Mouse (Mus musculus) frontal cortex, adult 2 months (tissue): ENCODE measurements around the gene Mecom. TPM values are rescaled to one million over a fixed set of nuclear protein-coding genes. Genes with fewer than 3 reads are reported as not detected.

ENCODE experiments used
- DNase-seq, 2 experiments: peaks; one replicate each; pipeline ENCODE4 v3.0.0; 2022; ENCODE audit warnings: low spot score in 1 of 2; ENCODE audit errors: extremely low spot score in 1 of 2
- polyA plus RNA-seq: library from polyadenylated mRNA; depleted of rRNA; stranded (reverse); fragments of >200 nt; gene quantifications from 2 replicates; pipeline ENCODE4 v1.2.3, GENCODE M21; 2012

Mecom gene
- polyA plus RNA-seq, 1 experiment, result 2.6 TPM

- DNase-seq, result peak in 1 of 2 experiments; percentile 23
These were observed 426.9 kb downstream of the Mecom start for GRCm38 (mm10) chr3:30120790-30121512.

DNA sequence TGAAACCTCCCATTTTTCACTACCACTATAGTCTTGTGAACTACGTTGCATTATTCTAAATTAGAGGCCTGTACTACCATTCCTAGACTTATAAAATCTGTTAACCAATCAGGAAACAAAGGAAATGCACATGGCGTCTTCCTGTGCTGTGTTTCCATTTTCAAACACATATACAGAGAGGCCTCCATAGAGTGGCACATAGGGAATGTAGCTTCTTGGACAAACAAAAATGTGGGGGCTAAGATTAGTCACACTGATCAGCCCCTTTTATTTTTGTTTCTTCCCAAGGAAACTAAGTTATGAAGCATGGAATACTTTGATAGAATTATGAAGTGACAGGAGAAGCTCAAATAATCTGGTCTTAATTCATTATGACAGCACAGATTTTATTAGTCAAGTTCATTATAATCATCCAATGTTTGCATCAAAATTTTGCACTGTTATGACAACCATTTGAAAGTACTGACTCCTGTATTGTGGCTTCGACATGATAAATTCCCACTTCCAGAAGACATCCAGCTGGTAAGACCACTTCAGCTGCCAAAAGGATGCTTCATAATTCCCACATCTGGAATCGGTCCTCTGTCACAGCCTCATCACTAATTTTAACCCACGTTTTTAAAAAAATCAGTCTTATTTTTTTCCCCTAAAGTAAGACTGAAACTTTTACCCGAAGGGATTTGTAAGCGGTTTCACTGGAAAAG, 429.1 kb downstream of the Mecom start:
- no peak for DNase-seq

GRCm38 (mm10) chr3:30113249-30113770, 434.5 kb downstream of the Mecom start:
- no peak for DNase-seq

GRCm38 (mm10) chr3:30107945-30108670, 439.7 kb downstream of the Mecom start:
- no peak for DNase-seq

GRCm38 (mm10) chr3:30106481-30106880, 441.3 kb downstream of the Mecom start:
- DNase-seq, result no peak

- DNase-seq, result no peak
These were observed 441.9 kb downstream of the Mecom start for GRCm38 (mm10) chr3:30105859-30106258.

GRCm38 (mm10) chr3:30105194-30105823, 442.5 kb downstream of the Mecom start:
- DNase-seq, result no peak

GRCm38 (mm10) chr3:30104515-30105098, 443.2 kb downstream of the Mecom start:
- no peak for DNase-seq

GRCm38 (mm10) chr3:30101146-30101545, 446.7 kb downstream of the Mecom start:
- no peak for DNase-seq

- DNase-seq, result no peak
These were observed 450.1 kb downstream of the Mecom start for GRCm38 (mm10) chr3:30097713-30098112.

DNA sequence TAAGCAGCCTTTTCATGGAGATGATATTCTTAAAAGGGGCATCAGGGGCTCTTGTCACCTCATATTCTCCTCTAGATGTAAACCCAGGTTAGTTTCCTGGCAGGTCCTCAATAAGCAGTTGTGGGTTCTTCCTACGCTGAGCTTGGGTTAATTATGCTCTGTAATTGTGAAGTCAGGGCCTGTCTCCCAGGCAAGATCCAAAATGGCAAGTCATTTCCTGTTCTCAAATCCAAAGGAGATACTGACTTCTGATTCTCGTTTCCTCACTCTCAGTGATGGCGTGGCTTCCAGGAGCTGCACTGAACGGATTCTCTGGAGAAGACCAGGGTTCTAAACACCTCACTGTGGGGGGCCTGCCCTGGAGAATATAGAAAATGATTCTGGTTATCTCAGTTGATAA, 450.7 kb downstream of the Mecom start:
- DNase-seq, result no peak

DNA sequence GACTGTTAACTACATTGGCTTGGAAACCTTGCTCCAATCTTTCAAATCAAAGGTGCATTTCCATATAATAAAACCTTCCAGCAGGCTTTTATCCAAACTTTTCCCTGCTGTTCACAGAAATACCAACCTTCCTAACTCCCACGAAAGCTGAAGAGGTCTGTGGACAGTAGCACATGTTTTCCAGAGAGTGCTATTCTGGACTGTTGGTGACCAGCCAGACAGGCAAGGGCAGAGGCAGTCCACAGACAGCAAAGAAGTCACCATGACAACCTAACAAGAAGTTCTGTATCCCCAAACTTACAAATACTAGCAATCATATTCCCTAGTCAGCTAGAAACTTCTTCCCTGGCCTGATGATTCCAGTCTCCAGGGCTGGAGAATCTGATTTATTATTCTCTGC, 454.8 kb downstream of the Mecom start:
- DNase-seq, result no peak

DNA sequence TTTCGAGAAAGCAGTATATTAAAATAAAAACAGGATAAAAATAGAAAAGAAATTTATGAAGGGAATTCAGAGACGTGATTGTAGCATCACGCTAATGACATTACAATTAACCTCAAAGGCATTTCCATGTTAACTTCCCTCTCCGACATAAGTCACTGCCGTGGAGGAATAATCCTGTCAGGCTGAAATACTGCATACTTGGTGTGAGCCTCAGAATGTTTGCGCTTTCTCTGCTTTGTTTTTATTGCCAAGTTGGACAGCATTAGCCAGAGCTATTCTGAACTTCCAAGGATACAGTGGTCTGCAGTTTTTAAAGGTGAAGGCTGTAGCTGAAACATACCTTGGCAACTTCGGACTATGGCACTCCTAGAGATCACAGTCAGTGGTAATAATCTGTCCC, 455.3 kb downstream of the Mecom start:
- no peak for DNase-seq

- DNase-seq, result no peak
These were observed 455.9 kb downstream of the Mecom start for GRCm38 (mm10) chr3:30091860-30092259.

DNA sequence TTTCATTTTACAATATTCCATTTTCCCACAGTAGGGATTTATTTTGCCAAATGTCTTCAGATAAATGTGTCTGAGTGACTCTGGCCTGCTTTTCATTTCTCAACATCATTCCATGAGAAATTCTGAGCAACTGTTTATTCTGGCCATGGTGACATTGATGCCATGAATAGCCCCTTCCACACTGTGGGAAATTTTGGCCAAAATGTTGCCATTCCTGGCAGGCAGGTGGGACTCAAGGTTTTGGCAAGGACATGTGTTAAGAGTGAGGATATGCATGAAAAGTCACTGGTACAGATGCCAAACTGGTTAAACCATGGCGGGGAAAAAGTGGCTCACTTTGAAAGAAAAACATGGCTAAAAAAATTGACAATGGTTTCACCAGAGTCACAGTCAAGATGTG, 456.4 kb downstream of the Mecom start:
- DNase-seq, result no peak

DNA sequence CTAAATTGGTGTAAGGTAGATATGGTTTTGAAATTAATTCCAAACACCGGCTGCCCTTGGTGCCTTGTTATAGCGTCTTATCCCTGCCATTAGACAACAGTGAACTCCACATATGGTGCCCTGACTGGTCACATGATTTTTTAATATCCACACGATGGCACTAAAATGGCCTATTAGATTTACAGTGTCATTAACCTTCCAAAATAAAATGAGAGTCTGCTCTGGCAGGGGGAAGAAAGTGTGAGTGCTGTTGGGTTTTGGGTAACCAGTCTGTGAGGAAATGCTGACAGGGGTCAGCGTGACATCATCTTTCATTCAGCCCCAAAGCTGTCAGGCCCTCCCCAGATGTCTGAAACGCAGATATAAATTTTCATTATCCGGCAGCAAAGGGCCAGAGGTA, 461.7 kb downstream of the Mecom start:
- no peak for DNase-seq

GRCm38 (mm10) chr3:30083842-30084241, 464.0 kb downstream of the Mecom start:
- DNase-seq, result no peak

DNA sequence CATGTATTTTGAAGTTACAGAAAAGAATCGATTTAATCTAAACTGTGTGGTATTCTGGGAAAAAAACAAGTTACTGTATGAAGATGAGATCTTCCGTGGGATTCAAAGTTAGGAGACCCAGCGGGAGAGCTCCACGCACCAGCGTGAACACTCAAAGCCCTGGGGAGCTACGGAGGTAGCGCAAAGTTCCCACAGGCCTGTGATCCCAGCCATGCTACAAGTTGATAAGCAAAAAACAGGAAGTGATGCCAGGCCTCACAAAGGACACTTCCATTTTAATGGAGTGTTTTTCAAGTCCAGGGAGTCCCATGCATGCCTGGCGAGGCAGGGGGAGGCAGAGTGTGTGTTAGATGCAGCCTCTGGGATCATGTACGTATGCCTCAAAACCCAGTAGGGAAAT, 464.5 kb downstream of the Mecom start:
- DNase-seq, result no peak

DNA sequence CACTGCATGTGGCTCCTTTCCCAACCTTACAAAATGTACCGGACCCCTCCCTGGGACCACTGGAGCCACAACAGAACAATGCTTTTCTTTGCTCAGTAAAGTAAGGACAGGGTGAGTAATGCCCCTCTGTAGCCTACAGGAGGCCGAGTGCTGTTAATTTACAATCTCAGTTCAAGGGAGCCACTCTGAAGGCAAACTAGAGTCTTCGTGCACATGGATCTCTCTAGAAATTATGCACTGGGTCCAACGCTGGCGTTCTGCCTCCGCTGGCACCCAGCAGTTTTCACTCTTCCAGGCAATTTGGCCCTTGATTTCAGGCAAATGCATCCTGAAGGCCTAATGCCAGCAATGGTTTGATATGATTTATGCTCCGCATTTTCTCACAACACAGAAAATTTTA, 467.0 kb downstream of the Mecom start:
- DNase-seq, result no peak

DNA sequence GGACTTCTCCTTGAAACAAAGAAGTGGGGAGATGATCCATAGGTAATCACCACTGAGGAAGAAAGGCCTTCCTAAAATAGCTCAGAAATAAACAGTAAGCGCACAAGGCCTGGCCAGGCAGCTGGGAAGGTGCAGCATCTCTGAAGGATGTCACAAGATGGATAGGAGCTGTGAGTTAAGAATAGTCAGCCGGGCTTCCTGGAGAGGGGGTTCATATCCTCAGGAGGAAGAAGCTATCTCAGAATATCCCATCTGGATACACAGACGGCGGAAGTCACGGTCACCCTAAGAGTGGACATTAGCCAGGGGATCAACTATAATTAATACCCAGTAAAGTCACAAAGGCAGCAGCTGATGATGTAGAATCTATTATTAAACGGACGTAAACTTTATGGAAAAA, 471.3 kb downstream of the Mecom start:
- DNase-seq, result no peak

- no peak for DNase-seq
These were observed 476.5 kb downstream of the Mecom start for GRCm38 (mm10) chr3:30071271-30071670.
